Mouse (Mus musculus) monocyte, adult 2 months (primary cell): Measurements from ENCODE around the gene Rhebl1.

ENCODE experiments used
- DNase-seq, 2 experiments: peaks; one replicate each; pipeline ENCODE4 v3.0.0; 2022; ENCODE audit warnings: low spot score in 2 of 2, low read depth in 1 of 2

Gene Rhebl1

GRCm38 (mm10) chr15:98851229-98851818 lies 43.0 kb downstream of the Rhebl1 start:
- DNase-seq: no peak

GRCm38 (mm10) chr15:98850668-98851067 lies 43.7 kb downstream of the Rhebl1 start:
- DNase-seq: no peak

GRCm38 (mm10) chr15:98849956-98850600 lies 44.3 kb downstream of the Rhebl1 start:
- no peak for DNase-seq

GRCm38 (mm10) chr15:98849165-98849564 lies 45.2 kb downstream of the Rhebl1 start:
- DNase-seq: no peak

GRCm38 (mm10) chr15:98846140-98846539 lies 48.2 kb downstream of the Rhebl1 start:
- no peak for DNase-seq

- DNase-seq: no peak
These were observed 49.2 kb downstream of the Rhebl1 start for GRCm38 (mm10) chr15:98845149-98845548.

- no peak for DNase-seq
These were observed 50.6 kb downstream of the Rhebl1 start for GRCm38 (mm10) chr15:98843595-98844223.

GRCm38 (mm10) chr15:98839671-98840585 lies 54.4 kb downstream of the Rhebl1 start:
- DNase-seq: no peak

GRCm38 (mm10) chr15:98839161-98839560 lies 55.2 kb downstream of the Rhebl1 start:
- no peak for DNase-seq

GRCm38 (mm10) chr15:98837743-98838103 lies 56.6 kb downstream of the Rhebl1 start:
- no peak for DNase-seq

- no peak for DNase-seq
These were observed 57.2 kb downstream of the Rhebl1 start for GRCm38 (mm10) chr15:98837006-98837742.

- DNase-seq: no peak
These were observed 59.0 kb downstream of the Rhebl1 start for GRCm38 (mm10) chr15:98835291-98835690.

GRCm38 (mm10) chr15:98834059-98834458 lies 60.3 kb downstream of the Rhebl1 start:
- DNase-seq: no peak

GRCm38 (mm10) chr15:98833281-98833680 lies 61.1 kb downstream of the Rhebl1 start:
- DNase-seq: no peak

GRCm38 (mm10) chr15:98832161-98833058 lies 61.9 kb downstream of the Rhebl1 start:
- DNase-seq: no peak

GRCm38 (mm10) chr15:98831684-98832035 lies 62.7 kb downstream of the Rhebl1 start:
- no peak for DNase-seq

GRCm38 (mm10) chr15:98830736-98831683 lies 63.3 kb downstream of the Rhebl1 start, which contains the start of gene Prkag1:
Gene Prkag1 (minus strand): TSS chr15:98831521.
- DNase-seq: peak; percentile 97 to 98
